Mouse (Mus musculus) cerebellum, adult 18-20 months (tissue): ENCODE data around the gene Tnnt1.
A peak's percentile ranks its signal among the peaks of the same experiment; 100 is the strongest.

Experiments
- DNase-seq, 2 experiments: peaks; one replicate each; pipeline ENCODE4 v3.0.0; 2021

The Tnnt1 gene

DNA sequence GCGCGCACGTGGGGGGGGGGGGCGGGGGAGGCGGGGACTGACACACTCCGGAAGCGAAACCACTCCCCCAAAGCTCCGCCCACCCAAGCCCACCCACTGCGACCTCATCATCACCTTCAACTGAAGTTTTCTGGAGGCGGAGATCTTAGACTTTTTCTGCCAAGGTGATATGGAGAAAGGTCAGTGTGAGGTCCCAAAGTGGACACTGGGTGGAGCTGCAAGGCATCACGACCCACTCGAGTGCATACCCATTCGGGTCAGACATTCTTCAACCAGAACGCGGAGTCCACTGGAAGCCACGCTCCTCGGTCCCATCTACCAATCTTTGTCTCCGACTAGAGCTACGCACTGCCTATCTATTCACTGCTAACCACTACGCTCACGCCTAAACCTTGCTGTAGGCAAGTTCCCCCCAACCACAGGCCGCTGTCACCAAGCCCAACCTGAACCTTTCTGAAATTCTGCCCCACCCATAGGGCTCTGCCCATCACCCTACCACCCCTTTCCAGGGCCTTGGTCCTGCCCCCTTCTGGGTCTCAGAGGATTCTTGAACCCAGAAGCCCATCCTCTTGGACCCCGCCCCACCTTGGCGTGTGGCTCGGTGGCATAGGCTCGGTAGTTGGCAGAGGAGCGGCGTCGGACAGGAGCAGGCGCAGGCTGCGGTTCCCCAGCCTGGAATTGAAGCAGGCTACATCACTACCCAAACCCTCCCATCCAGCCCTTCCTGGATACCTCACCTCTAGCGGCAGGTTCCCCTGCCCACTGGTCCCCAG is 5.2 kb upstream of the Tnnt1 start:
- no peak for DNase-seq

DNA sequence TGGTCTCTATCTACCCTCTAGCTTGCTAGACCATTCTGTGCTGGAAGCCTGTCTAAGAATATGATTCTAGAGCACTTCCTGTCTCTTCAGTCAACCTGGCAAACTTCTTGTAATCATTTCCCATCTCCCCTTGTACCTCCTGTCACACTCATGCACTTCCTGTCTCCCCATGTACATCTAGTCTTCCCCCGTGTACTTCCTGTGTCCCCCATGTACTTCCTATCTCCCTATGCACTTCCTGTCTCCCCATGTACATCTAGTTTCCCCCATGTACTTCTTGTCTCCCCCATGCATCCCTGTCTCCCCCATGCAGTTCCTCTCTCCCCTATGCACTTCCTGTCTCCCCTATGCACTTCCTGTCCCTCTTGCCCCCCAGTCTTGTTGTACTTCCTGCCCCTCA is 2.3 kb upstream of the Tnnt1 start:
- DNase-seq: no peak

GRCm38 (mm10) chr7:4515853-4516252 is 329 bp downstream of the Tnnt1 start:
- no peak for DNase-seq

DNA sequence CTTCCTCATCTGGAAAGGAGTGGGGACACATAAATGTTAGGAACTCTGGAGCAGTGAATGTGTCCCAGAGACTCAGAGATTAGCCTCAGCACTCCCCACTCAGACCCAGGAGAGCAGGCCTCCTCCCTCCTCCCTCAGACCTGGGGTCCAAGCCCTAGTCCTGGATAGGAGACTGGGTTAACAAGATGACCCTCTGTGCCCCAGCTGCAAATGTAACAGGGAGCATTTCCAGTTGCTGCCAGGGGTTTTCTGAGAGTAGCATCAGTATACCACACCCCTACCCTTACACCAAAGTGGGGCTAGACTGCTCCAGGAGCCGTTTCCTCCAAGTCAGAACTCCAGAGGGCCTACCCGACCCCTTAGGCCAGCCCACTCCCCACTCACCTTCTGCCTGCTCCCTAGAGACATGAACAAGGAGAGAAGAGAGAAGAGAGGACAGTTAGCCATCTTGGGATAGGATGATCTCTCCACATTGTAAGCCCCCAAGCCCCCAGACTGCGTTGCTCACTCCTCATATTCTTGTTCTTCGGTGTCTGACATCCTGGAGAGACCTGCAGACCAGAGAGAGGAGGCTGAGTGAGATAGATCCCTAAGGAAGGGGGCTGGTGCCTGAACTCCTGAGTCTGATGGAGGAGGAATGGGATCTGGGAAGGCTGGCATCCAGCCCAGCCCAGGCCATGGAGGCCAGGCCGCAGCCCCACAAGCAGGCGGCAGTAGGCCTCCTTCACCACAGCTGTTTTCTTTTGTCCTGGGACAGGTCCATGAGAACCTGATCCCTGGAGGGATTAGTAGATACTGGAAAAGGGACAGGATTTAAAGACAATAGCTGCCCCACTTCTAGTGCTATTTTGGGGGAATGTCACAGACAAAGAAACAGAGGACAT is 2.1 kb downstream of the Tnnt1 start:
- no peak for DNase-seq

GRCm38 (mm10) chr7:4513236-4513635 is 2.9 kb downstream of the Tnnt1 start:
- peak in 1 of 2 experiments; percentile 39 for DNase-seq

DNA sequence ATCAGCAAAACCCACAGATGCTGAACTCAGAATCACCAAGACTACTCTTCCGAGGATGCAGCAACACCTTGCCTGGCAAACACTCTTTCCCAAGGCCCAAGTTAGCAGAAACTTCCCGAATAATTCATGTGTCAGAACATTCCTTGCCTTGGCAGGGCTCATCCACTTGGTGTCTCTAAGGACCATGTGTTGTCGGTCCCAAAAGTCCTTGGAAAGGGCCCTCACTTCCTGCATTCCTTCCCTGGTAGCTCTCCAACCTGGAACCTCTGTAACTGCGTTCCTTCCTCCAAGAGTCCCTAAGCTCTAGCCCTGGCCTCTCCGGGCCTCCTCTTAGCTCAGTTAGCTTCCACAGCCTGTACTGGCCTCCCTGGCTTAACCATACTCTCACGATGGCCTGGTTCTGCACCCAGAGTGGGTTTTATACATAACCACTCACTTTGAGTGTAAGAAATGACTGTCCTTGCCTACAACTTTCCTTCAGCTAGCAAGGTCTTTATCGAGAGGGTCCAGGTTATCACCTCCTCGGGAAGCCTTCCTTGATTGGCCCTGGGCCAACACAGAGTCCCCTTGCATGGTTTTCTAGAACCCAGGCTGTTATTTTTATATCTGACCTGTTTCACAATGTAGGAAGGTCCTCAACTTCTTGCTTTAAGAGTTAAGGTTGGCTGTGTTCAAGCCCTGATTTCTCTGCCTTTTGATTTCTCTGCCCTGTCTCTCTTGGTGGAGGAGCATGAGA is 4.5 kb downstream of the Tnnt1 start:
- no peak for DNase-seq

- DNase-seq: peak; percentile 54 to 64
Measured at GRCm38 (mm10) chr7:4509863-4510608, 6.1 kb downstream of the Tnnt1 start.

- no peak for DNase-seq
Measured at GRCm38 (mm10) chr7:4508739-4509116, 7.5 kb downstream of the Tnnt1 start.

- no peak for DNase-seq
Measured at GRCm38 (mm10) chr7:4508062-4508738, 8.0 kb downstream of the Tnnt1 start.

- no peak for DNase-seq
Measured at GRCm38 (mm10) chr7:4507220-4507619, 9.0 kb downstream of the Tnnt1 start.

DNA sequence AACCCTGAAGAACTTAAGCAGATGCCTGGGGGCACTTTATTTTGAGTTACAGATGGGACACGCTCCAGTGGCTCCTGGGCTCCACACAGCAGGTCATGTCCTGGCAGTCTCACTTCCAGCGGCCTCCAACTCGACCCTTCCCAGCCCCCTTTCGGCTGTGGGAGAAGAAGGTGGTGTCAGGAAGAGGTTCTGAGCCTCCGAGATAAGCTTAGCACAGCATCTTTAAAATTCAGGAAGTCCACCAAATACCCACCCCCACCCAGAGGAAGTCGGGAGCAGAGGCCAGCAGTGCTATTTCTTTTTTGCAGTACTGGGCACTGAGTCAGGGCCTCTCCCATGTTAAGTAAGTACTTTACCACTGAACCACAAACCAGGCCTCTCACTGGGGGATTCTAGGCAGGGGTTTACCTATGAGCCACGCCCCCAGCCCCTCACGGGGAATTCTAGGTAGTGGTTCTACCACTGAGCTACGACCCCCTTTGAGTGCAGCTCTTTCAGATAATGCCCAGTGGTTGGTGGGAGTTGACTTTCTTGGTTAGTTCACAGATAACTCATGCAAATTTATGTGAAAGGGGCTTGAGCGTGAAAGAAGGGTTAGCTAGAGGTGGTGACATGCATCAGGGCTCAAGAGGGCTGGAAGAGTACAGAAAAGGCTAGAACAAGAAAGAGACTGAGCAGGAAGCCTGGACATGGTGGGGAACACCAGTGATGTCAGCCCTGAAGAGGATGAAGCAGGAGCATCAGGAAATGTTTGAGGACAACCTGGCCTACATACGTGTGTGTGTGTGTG is 11.3 kb downstream of the Tnnt1 start:
- no peak for DNase-seq

DNA sequence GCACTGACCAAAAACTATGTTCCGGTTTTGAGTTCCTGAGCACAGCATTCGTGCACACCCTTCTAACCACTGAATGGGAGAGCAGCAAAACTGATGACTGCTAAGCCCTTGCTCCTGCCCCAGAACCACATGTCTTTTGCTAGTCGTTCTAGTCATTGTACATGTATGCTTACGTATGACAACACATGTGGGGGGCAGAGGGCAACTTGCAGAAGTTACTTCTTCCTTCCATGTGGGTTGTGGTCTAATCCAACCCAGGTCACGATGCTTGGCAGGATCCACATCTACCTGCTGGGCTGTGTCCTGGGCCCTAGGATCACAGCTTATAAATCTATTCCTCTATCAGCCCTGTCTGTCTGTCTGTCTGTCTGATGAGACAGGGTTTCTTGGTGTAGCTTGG is 12.3 kb downstream of the Tnnt1 start:
- no peak for DNase-seq

GRCm38 (mm10) chr7:4503100-4503499 is 13.1 kb downstream of the Tnnt1 start:
- no peak for DNase-seq

DNA sequence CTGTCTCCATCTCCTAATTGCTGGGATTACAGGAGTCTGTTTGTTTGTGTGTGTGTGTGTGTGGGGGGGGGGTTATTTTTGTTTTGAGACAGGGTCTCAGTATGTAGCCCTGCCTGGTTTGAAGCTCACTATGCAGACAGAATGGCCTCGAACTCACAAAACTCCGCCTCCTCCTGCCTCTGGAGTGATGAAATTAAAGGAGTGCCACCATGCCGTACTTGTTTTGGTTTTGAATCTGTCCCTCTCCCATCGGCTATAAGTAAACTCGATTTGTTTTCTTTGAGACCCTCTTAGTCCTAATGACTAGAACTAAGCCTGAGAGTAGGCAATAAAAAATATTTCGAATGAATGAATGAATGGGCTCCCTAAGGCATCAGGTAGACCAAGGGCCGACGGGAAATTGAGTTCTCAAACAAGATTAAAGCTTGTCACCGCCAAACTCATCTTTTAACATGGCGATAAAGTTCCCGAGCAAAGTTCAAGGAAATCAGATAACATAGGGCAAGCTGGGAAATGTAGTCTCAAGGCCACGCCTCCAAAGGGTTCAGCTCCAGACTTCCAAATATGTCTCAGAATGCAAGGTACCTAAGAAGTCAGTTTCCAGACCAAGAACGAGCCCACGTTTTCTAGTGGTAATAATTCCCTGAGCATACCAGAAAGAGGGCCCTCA is 13.6 kb downstream of the Tnnt1 start:
- peak; percentile 61 to 81 for DNase-seq

- DNase-seq: peak; percentile 97
Measured at GRCm38 (mm10) chr7:4501558-4502397, 14.4 kb downstream of the Tnnt1 start, which contains the start of gene Ppp1r12c. Gene Ppp1r12c (minus strand): TSS chr7:4501680.

- DNase-seq: peak; percentile 63 to 73
Measured at GRCm38 (mm10) chr7:4500892-4501471, 15.2 kb downstream of the Tnnt1 start.

DNA sequence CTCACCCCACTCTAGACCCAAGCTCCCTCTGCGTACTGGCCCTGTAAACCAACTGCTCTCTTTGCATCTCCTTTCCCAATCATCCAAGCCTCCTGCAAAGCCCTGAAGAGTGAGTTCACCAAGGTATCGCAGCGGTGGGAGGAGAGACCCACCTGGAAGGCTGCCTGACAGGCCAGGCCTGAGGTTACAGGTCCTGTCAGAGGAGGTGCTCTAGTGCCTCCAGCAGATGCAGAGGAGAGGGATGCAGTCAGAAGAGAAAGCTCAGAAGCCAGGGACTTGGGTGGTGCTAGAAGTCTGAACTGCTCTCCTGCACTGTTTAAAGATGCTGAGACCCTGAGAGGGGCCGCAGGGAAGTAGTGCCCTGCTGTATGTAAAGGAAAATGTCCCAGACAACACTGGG is 17.1 kb downstream of the Tnnt1 start:
- DNase-seq: no peak

DNA sequence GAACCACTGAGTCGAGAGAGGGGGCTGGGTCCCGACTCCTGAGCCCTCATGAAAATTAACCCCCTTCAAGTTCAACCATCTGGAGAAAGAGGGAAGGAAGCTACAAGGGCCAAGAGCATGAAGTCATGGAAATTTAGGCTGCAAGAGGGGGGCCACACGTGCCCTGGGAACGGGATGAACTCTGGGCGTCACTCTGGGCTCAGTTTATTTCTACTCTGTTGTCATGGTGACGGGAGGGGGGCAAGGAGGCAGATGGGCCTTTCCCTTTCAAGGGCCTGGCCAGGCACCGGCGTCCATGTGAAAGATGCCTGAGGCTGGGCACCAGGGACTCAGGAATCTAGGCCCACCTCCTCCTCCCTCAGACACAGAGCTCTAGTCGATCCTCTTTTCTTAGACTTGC is 17.9 kb downstream of the Tnnt1 start:
- peak in 1 of 2 experiments; percentile 29 for DNase-seq

GRCm38 (mm10) chr7:4497271-4497903 is 18.8 kb downstream of the Tnnt1 start:
- DNase-seq: no peak
